Mouse (Mus musculus) kidney, postnatal 4 days (tissue): ENCODE results near the gene Mlst8.

Experiments
- DNase-seq, 2 experiments: peaks; one replicate each; pipeline ENCODE4 v3.0.0; 2021; ENCODE audit warnings: mixed read lengths in 2 of 2

Mlst8 gene

DNA sequence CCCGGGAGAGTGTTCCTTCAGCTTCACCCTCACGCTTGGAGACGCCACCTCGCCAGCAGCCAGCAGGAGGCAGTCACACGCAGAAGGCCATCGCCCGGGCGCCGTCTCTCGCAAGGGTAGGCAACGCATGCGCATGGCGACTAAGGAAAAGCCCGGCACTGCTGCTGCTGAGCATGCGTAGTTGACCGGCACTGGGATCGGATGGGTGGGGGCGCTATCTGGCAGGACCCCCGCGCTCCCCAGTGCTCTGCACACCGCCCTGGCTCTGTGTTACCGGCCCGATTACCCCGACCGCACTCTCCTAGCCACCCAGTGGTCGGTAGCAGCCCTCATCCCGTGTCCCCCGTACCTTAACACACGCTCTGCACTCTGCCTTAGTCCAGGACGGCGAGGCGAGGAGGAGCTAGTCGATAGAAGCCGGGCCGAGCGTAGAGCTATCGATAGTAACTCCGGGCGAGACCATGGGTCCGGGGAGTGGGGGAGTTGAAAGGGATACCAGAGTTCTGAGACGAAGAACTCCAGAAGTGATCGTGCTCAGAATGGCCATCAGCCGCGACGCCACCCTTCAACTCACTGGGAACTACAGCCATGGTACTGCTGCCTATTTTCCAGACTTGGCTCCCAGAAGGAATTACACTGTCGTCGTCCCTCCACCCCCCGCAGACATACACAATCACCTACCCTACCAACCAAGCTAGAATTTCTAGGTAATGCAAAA, at the start of gene Mlst8:
Gene Mlst8, minus strand, starts transcription at position 416 of the 718 bp plus-strand sequence.
- peak; percentile 99 for DNase-seq

DNA sequence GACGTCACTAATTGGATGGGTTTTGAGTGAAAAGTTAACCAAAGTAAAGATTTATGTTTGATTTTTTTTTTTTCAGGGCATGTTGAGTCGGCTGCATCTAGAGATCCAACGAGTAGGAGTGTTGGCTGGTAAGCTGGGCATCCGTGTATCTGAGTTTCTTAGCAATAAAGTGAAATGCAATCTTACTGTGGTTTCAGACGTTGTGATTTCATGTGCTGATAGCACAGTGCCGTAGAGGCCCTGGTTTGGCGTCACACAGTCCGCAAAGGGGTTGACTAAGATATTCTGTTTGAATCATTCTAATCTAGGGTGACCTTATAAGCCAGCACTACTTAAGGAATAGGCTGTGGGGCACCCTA, 49.7 kb upstream of the Mlst8 start:
- no peak for DNase-seq

DNA sequence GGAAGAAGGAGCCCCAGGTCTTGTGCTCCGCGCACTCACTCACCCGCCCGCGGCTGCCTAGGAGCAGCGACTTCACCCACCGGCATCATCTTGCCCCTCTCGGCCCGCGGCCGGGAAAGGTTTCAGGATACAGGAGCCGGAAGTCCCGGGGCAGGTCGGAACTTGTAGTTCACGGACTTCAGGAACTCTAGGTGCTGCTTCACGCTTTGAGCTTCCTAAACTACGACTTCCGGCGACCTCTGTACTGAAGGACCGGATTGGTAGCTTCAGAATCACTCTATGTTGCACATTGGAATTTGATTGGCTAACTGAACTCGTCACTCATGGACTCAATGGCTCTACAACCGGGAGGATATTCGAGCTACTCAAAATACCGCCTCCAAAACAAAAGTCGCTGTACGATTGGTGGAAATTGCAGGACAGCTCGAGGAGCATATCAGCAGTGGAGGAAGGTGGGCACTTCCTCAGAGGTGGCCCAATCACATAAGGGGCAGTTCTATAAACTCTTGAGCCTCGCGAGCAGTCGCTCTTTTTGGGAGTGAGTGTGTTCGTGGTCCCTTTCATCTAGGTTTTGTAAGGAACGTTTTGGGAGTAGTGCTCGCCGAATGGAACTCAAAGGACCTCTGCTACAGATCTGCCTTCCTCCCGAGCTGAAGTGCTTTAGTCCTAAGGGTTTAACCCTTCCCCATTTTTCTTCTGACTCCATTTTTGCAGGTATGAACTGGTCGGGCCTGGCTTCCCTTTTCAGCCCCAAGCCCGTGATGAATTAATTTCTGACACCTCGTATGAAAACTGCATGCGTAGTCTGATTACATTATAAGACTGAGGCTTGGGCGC, 49.1 kb upstream of the Mlst8 start, which contains the start of gene Traf7:
Gene Traf7, minus strand, starts transcription at position 216 of the 837 bp plus-strand sequence.
- DNase-seq = peak; percentile 92 to 95

DNA sequence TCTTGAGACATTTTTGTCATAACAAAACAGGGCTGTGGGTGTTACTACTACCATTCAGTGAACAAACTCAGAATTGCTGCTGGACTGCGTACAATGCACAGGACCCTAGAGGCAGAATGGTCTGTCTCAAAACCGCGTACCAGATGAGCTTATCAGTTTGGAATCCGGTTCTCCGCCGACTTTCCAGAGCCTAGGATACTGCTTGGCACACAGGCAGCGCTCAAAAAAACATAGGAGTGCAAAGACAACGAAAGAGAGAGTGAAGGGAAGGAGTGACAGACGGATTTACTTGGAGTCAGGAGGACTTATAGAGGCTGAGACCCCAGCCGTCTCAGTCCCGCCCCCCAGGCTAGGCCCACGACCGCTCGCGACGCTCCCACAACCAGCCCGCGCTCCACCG, 48.4 kb upstream of the Mlst8 start:
- no peak for DNase-seq

DNA sequence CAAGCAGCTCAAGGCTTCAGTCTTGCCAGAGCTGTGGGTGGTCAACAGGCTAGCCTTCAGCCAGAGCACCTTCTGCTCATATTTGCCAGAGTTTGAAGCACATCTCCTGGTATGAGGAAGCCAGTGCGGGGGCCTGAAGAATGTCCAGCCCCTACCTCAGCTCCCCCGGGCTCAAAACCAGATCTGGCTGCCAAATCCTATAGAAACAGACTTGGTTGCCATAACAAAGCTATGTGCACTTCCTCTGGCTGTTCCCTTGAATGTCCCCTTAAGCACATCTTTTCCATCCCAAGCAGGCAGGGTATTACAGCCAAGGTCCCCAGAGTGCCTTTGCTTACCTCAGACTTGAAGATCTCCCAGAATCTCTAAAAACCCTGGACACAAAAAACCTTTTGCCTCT, 45.9 kb upstream of the Mlst8 start:
- no peak for DNase-seq

DNA sequence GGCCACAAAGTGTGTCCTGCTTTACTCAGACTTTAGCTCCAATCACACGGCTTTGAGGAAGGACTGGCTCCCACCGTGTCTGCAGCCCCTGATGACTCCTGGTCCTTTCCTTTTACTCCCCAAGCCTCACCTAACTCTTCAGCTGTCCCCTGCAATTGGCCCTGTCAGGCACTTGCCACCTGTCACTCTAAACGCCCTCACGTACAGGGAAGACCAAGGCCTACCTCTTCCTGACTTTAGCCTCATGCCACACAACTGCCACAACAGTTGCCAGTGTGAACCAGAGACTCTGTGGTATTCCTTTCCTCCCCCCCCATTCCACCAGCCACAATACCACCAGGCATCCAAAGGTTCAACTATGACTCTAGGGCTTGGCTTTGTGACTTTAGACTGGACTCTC, 41.6 kb upstream of the Mlst8 start:
- no peak for DNase-seq

DNA sequence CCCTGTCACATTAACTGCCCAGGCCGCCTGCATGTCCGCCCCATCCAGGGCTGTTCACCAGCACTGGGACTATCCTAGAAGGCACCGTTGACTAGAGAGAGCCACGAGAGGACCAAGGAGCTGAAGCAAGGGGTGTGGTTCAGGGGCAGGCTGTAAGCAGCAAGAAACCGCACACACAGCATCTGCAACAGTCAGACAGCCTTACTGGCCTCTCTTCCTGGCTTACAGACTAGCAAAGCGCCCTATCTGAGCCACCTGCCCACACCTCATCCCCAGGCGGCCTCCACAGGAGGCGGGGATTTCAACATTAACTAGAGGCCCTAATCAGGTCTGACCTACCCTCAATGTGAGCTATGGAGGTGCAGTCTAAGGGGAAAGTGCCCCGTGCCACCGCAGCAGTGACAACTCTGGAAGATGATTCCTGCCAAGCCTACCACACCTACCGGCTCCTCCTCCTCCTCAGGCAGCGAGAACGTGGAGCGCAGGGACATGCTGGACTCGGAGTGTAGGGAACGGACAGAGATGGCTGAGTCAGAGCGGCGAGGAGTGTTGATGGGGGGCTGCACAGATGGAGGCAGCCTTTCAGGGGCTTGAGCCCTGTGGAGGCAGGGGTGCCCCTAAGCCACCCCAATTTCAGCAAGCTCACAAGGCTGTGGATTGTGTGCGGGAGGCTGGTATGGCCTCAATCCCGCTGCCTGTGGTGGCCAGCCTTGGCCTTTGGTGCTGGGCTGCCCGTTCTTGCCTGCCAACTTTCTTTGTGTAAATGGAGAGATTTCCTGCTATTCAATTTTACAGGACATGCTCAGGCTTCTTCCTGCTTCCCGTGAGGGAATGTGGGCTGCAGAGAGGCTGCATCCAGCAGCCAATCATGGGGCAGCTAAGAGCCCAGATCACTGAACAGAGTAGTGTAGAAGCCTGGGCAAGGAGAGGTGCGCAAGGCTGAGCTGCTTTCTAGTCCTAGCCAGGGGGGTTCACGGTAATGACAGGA, 35.7 kb upstream of the Mlst8 start:
- peak in 1 of 2 experiments; percentile 28 for DNase-seq

DNA sequence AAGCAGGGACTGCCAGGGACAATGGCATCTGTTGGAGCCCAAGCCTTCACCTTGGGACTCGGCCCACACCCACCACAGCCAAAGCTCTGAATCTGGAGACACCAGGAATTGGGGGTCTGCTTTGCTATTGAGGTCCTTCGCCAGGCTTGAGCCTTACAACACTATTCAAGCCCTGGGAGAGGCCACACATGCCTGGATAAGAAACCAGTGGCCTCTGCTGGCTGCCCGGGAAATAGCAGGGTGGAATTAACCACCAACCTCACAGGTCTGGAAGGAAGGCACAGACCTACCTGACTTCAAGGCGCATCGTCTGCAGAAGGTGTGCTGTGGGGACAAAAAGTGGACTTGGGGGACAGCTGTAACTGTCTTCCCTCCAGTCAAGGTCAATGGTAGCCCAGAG, 34.7 kb upstream of the Mlst8 start:
- DNase-seq = peak; percentile 78 to 82

DNA sequence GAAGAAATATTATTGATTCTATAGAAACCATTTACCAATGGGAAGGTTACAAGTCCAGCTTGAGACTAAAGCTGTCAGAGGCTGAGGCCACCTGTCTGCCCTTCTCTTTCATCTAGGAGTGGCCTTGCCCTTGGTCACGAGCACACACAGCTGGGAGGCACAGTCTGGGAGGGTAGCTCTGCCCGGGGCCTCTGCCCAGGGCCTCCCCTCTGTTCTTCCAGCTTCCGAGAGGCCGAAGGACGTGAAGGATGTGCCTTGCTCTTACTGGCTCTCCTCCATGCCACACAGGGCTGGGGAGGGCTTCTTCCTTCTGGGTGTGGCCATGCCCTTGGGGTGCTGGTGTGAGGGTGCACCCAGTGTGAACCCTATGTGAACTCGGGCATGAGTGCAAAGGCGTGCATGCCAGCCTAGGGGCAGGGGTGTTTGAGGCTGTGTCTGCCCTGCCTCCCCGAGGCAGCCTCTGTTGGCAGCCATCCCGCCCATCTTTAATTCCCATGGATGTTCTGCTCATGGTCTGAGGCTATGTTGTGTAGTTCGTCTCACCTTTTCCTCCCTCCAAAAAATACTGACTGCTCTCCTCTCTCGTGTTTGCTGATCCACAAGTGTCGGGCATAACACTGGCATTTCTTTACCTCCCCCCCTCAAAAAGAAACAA, 29.1 kb upstream of the Mlst8 start:
- DNase-seq = no peak

DNA sequence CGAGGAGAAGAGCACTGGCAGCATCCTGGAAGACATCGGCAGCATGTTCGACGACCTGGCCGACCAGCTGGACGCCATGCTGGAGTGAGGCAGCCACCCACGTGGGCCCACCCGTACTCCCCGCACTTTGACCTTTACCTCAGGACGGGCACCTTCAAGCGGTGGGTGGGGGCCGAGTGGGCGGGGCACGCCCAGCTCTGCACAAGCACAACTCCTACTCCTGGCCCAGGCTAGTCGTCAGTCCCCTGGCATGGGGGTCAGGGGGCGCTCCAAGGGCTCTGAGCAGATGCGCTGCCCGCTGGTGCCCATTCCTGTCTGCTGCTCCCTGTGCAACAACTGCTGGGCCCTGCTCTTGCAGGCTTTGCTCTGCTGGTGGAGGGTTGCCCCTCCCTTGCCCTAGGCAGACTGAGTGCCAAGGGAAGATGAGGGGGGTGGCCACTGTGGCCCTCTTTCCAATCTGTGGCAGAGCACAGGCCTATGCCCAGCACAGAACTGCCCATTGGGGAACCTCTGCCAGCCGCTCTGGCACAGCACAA, 28.3 kb upstream of the Mlst8 start:
- DNase-seq = peak in 1 of 2 experiments; percentile 59

DNA sequence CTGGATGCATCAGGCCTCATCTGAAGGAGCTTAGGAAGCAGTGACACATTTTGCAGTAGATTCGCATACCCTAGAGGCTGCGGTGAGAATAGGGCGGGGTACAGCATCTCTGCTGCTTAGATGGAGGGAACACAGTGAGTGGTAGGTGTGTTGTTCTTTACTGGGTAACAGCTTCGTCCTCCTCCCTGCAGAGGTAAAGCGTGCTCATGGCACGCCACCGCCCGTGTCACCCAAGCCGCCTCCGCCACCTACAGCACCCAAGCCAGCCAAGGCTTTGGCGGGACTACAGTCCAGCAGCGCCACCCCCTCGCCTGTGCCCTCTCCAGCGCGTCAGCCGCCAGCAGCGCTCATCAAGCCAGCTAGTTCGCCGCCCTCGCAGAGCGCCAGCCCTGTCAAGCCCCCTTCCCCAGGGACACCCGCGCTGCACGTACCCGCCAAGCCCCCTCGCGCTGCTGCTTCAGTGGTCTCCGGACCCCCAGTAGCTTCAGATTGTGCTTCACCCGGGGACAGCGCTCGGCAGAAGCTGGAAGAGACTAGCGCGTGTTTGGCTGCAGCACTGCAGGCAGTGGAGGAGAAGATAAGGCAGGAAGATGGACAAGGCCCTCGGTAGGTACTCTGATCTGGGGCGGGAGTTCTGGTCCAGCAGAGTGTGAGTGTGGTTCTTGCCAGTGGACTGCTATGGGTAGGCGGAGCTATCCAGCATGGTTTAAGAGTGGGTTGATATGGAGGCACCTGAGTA, 27.6 kb upstream of the Mlst8 start:
- peak in 1 of 2 experiments; percentile 48 for DNase-seq

DNA sequence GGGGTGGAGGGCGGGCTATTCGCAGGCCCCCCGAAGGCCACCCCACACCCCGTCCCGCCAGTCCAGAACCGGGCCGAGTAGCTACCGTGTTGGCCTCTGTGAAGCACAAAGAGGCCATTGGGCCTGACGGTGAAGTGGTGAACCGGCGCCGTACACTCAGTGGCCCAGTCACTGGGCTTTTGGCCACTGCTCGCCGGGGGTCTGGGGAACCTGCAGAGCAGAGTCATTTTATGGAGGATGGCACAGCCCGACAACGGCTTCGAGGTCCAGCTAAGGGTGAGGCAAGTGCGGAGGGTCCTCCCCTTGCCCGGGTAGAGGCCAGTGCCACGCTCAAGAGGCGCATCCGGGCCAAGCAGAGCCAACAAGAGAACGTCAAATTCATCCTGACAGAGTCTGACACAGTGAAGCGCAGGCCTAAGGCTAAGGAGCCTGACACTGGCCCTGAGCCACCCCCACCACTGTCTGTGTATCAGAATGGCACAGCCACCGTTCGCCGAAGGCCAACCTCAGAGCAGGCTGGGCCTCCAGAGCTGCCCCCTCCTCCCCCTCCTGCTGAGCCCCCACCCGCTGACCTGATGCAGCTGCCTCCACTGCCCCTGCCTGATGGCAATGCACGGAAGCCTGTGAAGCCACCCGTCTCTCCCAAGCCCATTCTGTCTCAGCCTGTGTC, 26.5 kb upstream of the Mlst8 start:
- DNase-seq = no peak

DNA sequence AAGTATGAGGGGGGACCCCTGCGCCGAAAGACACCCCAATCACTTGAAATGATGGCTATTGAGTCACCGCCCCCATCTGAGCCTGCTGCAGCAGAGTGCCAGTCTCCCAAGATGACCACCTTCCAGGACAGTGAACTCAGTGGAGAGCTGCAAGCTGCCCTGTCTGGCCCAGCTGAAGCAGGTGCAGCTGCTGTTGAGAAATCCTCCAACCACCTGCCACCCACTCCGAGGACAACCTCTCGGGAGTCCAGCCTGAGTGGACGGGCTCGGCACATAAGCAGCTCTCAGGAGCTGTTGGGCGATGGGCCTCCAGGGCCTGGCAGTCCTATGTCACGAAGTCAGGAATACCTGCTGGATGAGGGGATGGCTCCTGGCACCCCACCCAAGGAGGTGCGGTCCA, 25.2 kb upstream of the Mlst8 start:
- DNase-seq = no peak

DNA sequence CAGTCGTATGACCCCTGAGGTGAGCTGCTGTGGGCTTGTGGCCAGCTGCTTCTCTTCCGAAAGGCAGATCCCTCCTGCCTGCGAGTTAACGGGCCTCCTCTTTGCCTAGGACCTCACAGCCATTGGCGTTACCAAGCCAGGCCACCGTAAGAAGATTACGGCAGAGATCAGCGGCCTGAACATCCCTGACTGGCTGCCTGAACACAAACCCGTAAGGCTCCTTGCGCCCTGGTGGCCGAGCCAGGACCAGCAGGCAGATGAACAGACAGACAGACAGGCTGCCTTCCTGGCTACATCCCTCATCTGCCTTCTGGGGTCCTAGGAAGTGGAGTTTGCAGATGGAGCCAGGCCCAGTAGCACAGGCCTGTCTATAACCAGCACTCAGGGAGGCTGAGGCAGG, 23.3 kb upstream of the Mlst8 start:
- DNase-seq = peak in 1 of 2 experiments; percentile 35

DNA sequence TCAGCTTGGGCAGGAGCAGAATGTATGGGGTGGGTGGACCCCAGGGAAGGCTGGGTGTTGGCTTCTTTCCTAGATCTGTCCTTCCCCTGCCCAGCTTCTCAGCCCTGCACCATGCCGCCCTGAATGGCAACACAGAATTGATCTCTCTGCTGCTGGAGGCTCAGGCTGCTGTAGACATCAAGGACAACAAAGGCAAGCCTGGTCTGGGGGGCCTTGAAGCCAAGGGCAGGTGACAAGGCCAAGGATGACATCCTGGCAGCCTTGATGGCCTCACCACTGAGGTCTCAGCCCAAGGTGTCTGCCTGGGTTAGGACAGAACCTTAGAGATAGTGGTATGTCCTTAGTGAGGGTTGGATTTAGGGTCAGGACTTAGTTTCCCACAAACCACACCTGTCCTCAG, 17.1 kb upstream of the Mlst8 start:
- no peak for DNase-seq

DNA sequence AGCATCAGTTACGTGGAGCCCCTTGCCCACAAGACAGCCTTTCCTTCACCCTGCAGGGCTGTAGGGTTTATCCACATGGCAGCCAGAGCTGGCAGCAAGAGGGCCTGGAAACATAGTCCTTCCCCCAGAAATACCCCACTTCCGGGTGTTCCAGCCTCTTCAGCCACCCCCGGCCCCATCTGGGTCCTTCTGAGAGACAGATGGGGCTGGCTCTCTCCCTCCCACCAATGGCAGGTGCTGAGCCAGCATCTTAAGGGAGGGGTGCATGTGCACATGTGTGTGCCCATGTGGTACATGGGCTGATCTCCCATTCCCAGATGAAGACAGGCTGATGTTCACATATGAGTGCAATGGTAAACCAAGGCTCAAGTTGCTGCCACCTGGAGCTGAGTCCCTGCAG, 16.6 kb upstream of the Mlst8 start:
- no peak for DNase-seq

DNA sequence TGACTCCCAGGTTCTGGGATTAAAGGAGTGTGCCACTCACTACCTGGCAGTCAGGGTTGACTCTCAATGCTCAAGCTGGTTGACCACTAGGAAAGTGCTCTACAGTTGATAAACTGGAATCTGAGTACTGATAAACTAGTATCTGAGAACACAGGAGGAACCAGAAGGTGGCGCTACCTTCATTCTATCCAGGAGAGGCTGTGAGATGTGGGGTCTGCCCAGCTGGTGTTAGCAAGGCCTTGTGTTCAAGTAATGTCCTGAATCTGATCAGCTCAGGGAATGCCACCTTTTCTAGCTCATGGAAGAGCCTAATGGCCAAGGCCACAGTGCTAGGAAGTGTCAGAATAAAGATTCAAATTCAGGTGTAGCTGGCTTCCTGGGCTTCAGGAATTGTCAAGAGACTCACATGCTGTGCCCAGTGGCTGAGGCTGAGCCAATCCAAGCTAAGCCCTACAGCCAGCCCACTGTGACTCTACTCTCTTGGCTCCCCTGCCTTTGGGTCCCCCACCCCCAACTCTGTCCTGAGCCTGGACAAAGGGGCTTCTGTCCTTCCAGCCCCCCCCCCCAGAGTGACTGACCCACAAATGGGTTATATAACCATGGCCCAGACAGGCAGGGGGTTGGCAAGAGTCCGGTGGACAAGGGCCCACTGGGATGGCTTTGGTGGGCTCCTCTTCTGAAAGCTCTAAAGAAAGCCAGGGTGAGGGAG, 15.9 kb upstream of the Mlst8 start:
- DNase-seq = peak; percentile 69 to 75

DNA sequence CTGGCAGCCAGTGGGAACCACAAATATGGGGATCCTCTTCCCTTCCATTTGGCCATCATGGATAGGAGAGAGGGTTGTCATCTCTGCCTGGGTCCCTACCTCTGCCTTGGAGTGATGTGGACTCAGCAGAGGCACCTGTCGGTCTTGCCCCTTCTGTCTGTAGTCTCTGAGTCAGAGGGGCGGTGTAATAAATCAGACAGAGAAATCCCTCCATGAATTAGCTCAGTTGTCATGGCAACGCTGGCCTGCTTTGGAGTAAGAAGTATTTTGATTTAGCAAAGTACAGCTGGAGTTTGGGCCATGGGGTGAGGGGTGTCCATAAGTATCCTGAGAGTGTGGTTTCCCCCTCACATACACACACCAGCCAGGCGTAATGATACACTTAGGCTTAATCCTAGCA, 11.5 kb upstream of the Mlst8 start:
- peak in 1 of 2 experiments; percentile 51 for DNase-seq

DNA sequence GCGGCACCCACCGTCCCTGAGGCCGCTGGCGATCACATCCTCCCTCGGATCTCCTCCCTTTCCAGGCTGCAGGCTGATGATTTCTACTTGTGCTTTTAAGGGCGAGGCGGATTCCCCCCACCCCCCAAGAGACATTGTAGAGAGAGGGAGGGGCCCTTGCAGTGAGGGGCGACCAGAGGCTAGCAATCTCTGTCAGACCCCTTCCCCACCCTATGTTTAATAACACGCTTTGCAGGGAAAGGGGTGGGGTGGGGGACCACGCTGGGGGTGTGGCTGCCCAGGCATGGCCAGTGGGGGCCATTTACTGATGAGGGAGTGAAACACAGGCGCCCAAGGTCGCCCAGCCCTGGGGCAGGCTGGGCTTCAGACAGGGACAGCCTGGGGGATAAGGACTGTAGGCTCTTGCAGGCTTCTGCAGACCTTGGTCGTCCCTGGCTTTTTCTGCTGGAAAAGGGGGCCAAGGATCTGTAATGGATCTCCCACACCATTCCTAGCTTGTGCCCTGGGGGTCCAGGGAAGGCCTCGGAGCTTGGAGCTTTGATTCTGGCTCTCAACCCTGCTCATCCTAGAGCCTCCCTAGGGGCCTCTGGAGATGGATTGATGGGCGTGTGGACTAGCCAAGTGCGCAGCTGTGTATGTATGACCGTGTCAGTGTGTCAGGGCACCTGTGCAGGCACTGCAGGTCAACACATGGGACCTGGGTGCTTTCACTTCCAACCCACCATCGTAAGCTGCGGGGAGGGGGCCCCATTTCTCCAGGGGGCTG, 10.6 kb upstream of the Mlst8 start:
- DNase-seq = no peak
